Mouse (Mus musculus) hindbrain, embryonic 11.5 days (tissue): ENCODE results near the gene Map3k5. TPM values are rescaled to one million over a fixed set of nuclear protein-coding genes. Genes with fewer than 3 reads are reported as not detected.
A peak's percentile ranks its signal among the peaks of the same experiment; 100 is the strongest.

Source experiments
- ATAC-seq: fragments of 200-750 bp; cut with Nextera tagmentation; 2 replicates; pipeline ENCODE4 v1.8.0; 2017; ENCODE audit warnings: mild to moderate bottlenecking, moderate TSS enrichment, moderate library complexity; ENCODE audit not compliant: low FRiP score
- DNase-seq: peaks from one replicate; pipeline ENCODE4 v3.0.0-alpha.2; 2015; ENCODE audit warnings: low spot score
- H3K27ac ChIP-seq: fragments of 300-500 bp; sonication (generic); 2 replicates; pipeline ENCODE4 v1.5.1; 2014; ENCODE audit warnings: mild to moderate bottlenecking, low read depth, low read length
- H3K27me3 ChIP-seq: fragments of 300-500 bp; sonication (generic); 2 replicates; pipeline ENCODE4 v1.6.1; 2014; ENCODE audit warnings: mild to moderate bottlenecking, low read length, moderate library complexity, mixed read lengths; ENCODE audit not compliant: control insufficient read depth, insufficient read depth
- H3K36me3 ChIP-seq: fragments of 300-500 bp; sonication (generic); 2 replicates; pipeline ENCODE4 v1.6.1; 2014; ENCODE audit warnings: mild to moderate bottlenecking, low read length, moderate library complexity, mixed read lengths; ENCODE audit not compliant: control insufficient read depth, insufficient read depth
- H3K4me1 ChIP-seq: fragments of 300-500 bp; sonication (generic); replicated peaks from 2 replicates; pipeline ENCODE4 v1.6.1; 2014; ENCODE audit warnings: low read length, mixed read lengths; ENCODE audit not compliant: control insufficient read depth, insufficient read depth
- H3K4me2 ChIP-seq: fragments of 300-500 bp; sonication (generic); replicated peaks from 2 replicates; pipeline ENCODE4 v1.6.1; 2014; ENCODE audit warnings: mild to moderate bottlenecking, low read depth, low read length
- H3K4me3 ChIP-seq: fragments of 300-500 bp; sonication (generic); 2 replicates; pipeline ENCODE4 v1.5.1; 2014; ENCODE audit warnings: low read depth, low read length
- H3K9ac ChIP-seq: fragments of 300-500 bp; sonication (generic); 2 replicates; pipeline ENCODE4 v1.6.1; 2014; ENCODE audit warnings: low read depth, low read length
- H3K9me3 ChIP-seq: fragments of 300-500 bp; sonication (generic); 2 replicates; pipeline ENCODE4 v1.6.1; 2016; ENCODE audit warnings: low read length; ENCODE audit not compliant: control insufficient read depth
- WGBS: fragments of 180-500 bp; shearing (Covaris S2); extraction: QIAGEN DNeasy Blood & Tissue Kit; methylation state at CpG from one replicate; pipeline ENCODE4 v1.1.7; 2014; 5-methylcytosine and 5-hydroxymethylcytosine counted together
- polyA plus RNA-seq: library from polyadenylated mRNA; unstranded; fragments of >200 nt; fragmentation: Nextera tagmentation; extraction: Ambion mirVana; gene quantifications from 2 replicates; pipeline ENCODE4 v1.2.1, GENCODE M21; 2014

Gene Map3k5
- polyA plus RNA-seq, 1 experiment from 2014 or later = 0.66 TPM

- H3K9ac ChIP-seq = no peak overlapping the region
- no peak for ATAC-seq
- no peaks in the 10 kb centered on the region for H3K4me1 ChIP-seq
- no peak overlapping the region for H3K4me3 ChIP-seq
- no peak overlapping the region for H3K27ac ChIP-seq
- H3K36me3 ChIP-seq = no peaks in the 10 kb centered on the region
- no peaks in the 10 kb centered on the region for H3K27me3 ChIP-seq
- H3K9me3 ChIP-seq = no peaks in the 10 kb centered on the region
- no peak for DNase-seq
- WGBS = 95% methylated on average over 6 of the region's 6 CpGs
- no peak overlapping the region for H3K4me2 ChIP-seq
These were observed 137.4 kb downstream of the Map3k5 start for GRCm38 (mm10) chr10:20071716-20072115.

GRCm38 (mm10) chr10:20073236-20073893 is 139.1 kb downstream of the Map3k5 start:
- Histone ChIP-seq H3K4me3 (no peak overlapping the region), H3K9me3 (no peaks in the 10 kb centered on the region), H3K27ac (no peak overlapping the region), H3K4me2 (no peak overlapping the region), H3K27me3 (no peaks in the 10 kb centered on the region), H3K4me1 (no peaks in the 10 kb centered on the region), H3K9ac (no peak overlapping the region), H3K36me3 (no peaks in the 10 kb centered on the region)
- WGBS = 65% methylated on average over 7 of the region's 7 CpGs
- ATAC-seq (peak; percentile 38; the same call in 1 of the 2 replicates), DNase-seq (peak; percentile 74)

GRCm38 (mm10) chr10:20076541-20077469 is 142.5 kb downstream of the Map3k5 start:
- ATAC-seq (no peak), DNase-seq (no peak)
- Histone ChIP-seq H3K36me3 (no peaks in the 10 kb centered on the region), H3K4me2 (no peak overlapping the region), H3K9ac (no peak overlapping the region), H3K9me3 (no peaks in the 10 kb centered on the region), H3K4me3 (no peak overlapping the region), H3K4me1 (no peaks in the 10 kb centered on the region), H3K27ac (no peak overlapping the region), H3K27me3 (no peaks in the 10 kb centered on the region)
- WGBS = 67% methylated on average over 13 of the region's 13 CpGs

- Histone ChIP-seq H3K9me3 (no peaks in the 10 kb centered on the region), H3K9ac (no peak overlapping the region), H3K27me3 (no peaks in the 10 kb centered on the region), H3K4me1 (no peaks in the 10 kb centered on the region), H3K27ac (no peak overlapping the region), H3K4me2 (no peak overlapping the region), H3K4me3 (no peak overlapping the region), H3K36me3 (no peaks in the 10 kb centered on the region)
- no peak for ATAC-seq
- no peak for DNase-seq
- 96% methylated on average over 2 of the region's 2 CpGs for WGBS
These were observed 144.1 kb downstream of the Map3k5 start for GRCm38 (mm10) chr10:20078350-20078749.

GRCm38 (mm10) chr10:20087841-20088240 is 153.6 kb downstream of the Map3k5 start:
- Histone ChIP-seq H3K27me3 (no peaks in the 10 kb centered on the region), H3K9me3 (no peaks in the 10 kb centered on the region), H3K27ac (no peak overlapping the region), H3K4me3 (no peak overlapping the region), H3K4me1 (no peaks in the 10 kb centered on the region), H3K9ac (no peak overlapping the region), H3K4me2 (no peak overlapping the region), H3K36me3 (no peaks in the 10 kb centered on the region)
- DNase-seq (no peak), ATAC-seq (no peak)
- 66% methylated on average over 2 of the region's 2 CpGs for WGBS

GRCm38 (mm10) chr10:20089026-20089425 is 154.8 kb downstream of the Map3k5 start:
- WGBS = 57% methylated on average over 3 of the region's 3 CpGs
- Histone ChIP-seq H3K27ac (no peak overlapping the region), H3K9ac (no peak overlapping the region), H3K4me1 (no peaks in the 10 kb centered on the region), H3K36me3 (no peaks in the 10 kb centered on the region), H3K4me2 (no peak overlapping the region), H3K4me3 (no peak overlapping the region), H3K9me3 (no peaks in the 10 kb centered on the region), H3K27me3 (no peaks in the 10 kb centered on the region)
- ATAC-seq (no peak), DNase-seq (no peak)

- 93% methylated on average over 11 of the region's 11 CpGs for WGBS
These were observed 155.9 kb downstream of the Map3k5 start for GRCm38 (mm10) chr10:20090171-20090570.

GRCm38 (mm10) chr10:20091416-20091815 is 157.1 kb downstream of the Map3k5 start:
- no peaks in the 10 kb centered on the region for H3K36me3 ChIP-seq
- no peak overlapping the region for H3K9ac ChIP-seq
- H3K9me3 ChIP-seq = no peaks in the 10 kb centered on the region
- 95% methylated on average over 2 of the region's 2 CpGs for WGBS
- no peak overlapping the region for H3K4me2 ChIP-seq
- H3K4me1 ChIP-seq = no peaks in the 10 kb centered on the region
- no peaks in the 10 kb centered on the region for H3K27me3 ChIP-seq
- DNase-seq (no peak), ATAC-seq (no peak)
- no peak overlapping the region for H3K4me3 ChIP-seq
- no peak overlapping the region for H3K27ac ChIP-seq

More at GRCm38 (mm10) chr10:20090171-20090570, 155.9 kb downstream of the Map3k5 start:
- no peaks in the 10 kb centered on the region for H3K27me3 ChIP-seq
- DNase-seq (no peak), ATAC-seq (no peak)
- no peaks in the 10 kb centered on the region for H3K36me3 ChIP-seq
- no peak overlapping the region for H3K27ac ChIP-seq
- no peak overlapping the region for H3K4me3 ChIP-seq
- no peaks in the 10 kb centered on the region for H3K4me1 ChIP-seq
- no peak overlapping the region for H3K4me2 ChIP-seq
- no peaks in the 10 kb centered on the region for H3K9me3 ChIP-seq
- no peak overlapping the region for H3K9ac ChIP-seq
